Mouse (Mus musculus) cerebellum, adult 2 months (tissue): ENCODE measurements around the gene Tnrc6a.

Source experiments
- CTCF ChIP-seq: fragments of 200-500 bp; IDR thresholded peaks from 2 replicates; pipeline ENCODE4 v1.5.1; 2011; ENCODE audit warnings: low read depth, mild to moderate bottlenecking, control low read depth, low read length, moderate library complexity, borderline replicate concordance; ENCODE audit not compliant: insufficient read depth
- POLR2A ChIP-seq: fragments of 200-500 bp; IDR thresholded peaks from 2 replicates; pipeline ENCODE4 v1.6.1; 2011; ENCODE audit warnings: low read length, control low read depth, borderline replicate concordance; ENCODE audit not compliant: insufficient read depth

GRCm38 (mm10) chr7:123110135-123110534 is 13.6 kb upstream of the Tnrc6a start:
- no peak for TF ChIP-seq CTCF
- TF ChIP-seq POLR2A = no peak
